Mouse (Mus musculus): ENCODE measurements around the gene Golm1.

Gene Golm1

GRCm38 (mm10) chr13:59647484-59647883, 28.1 kb downstream of the Golm1 start:
- no peak for ATAC-seq (ENCODE audit: low TSS enrichment)

GRCm38 (mm10) chr13:59646674-59647244, 28.9 kb downstream of the Golm1 start:
- peak; percentile 55; the same call in 1 of the 2 replicates for ATAC-seq (ENCODE audit: low TSS enrichment)

DNA sequence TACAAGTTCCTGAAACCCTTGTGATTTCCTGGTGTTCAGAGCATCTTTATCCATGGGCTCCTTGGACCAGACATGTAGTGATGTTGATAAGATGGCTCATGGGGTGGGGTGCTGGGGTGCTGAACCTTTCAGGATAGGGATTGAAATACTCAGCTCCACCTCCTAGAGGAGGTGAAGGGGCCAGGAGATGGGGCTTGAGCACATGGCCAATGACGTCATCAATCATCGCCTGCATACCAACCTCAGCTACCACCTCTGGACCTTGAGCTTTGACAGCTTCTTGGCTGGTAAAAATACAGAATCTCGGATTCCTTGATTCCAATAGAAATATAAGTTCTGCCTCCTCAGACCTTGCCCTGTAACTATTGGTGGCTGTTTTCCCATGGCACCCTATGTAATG, 30.1 kb downstream of the Golm1 start:
- ATAC-seq (ENCODE audit: low TSS enrichment) = no peak

DNA sequence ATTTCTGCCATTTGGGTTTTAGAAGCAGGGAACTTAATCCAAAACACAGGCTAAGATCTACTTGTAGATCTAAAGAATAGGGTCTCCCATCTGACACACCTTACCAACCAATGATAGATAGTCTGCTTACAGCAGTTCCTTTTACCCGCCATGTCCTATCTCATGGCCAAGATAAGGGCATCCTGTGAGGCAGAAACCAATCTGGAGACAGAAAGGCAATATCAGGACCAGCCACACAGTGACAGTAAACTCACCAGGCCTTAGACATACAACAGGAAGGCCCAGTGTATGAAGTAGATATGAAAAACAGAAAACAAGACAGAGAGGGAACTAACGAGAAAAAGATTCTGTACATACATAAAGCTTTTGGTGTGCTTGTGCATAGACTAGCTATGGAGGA, 32.8 kb downstream of the Golm1 start:
- no peak for ATAC-seq (ENCODE audit: low TSS enrichment)

- ATAC-seq (ENCODE audit: low TSS enrichment) = no peak
Measured at GRCm38 (mm10) chr13:59640178-59640440, 35.5 kb downstream of the Golm1 start.

GRCm38 (mm10) chr13:59639368-59640177, 36.0 kb downstream of the Golm1 start:
- ATAC-seq (ENCODE audit: low TSS enrichment) = peak; percentile 28; the same call in 1 of the 2 replicates

DNA sequence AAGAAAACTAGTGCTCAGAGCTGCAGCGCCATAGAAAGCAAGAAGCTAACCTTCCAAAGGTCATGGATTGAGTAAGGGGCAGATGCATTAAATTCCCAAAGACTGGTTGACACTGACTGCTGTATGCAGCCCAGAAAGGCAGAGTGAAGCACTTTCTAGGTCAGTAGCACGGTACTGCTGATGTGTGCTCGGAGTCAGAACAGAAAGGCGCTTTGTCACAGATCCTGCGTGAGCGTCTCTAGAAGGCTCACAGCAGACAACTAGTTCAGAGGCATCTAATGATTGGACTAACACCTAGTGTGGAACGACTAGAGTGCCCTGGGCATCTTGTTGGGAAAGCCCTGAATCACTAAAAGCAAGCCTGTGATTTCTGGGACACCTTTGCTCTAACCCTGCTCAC, 37.8 kb downstream of the Golm1 start:
- ATAC-seq (ENCODE audit: low TSS enrichment) = peak; percentile 55; the same call in 1 of the 2 replicates

GRCm38 (mm10) chr13:59634637-59635036, 41.0 kb downstream of the Golm1 start:
- ATAC-seq (ENCODE audit: low TSS enrichment) = no peak

GRCm38 (mm10) chr13:59626739-59627138, 48.9 kb downstream of the Golm1 start:
- no peak for ATAC-seq (ENCODE audit: low TSS enrichment)

- no peak for ATAC-seq (ENCODE audit: low TSS enrichment)
Measured at GRCm38 (mm10) chr13:59624903-59625302, 50.7 kb downstream of the Golm1 start.

- ATAC-seq (ENCODE audit: low TSS enrichment) = no peak
Measured at GRCm38 (mm10) chr13:59624389-59624788, 51.2 kb downstream of the Golm1 start.

DNA sequence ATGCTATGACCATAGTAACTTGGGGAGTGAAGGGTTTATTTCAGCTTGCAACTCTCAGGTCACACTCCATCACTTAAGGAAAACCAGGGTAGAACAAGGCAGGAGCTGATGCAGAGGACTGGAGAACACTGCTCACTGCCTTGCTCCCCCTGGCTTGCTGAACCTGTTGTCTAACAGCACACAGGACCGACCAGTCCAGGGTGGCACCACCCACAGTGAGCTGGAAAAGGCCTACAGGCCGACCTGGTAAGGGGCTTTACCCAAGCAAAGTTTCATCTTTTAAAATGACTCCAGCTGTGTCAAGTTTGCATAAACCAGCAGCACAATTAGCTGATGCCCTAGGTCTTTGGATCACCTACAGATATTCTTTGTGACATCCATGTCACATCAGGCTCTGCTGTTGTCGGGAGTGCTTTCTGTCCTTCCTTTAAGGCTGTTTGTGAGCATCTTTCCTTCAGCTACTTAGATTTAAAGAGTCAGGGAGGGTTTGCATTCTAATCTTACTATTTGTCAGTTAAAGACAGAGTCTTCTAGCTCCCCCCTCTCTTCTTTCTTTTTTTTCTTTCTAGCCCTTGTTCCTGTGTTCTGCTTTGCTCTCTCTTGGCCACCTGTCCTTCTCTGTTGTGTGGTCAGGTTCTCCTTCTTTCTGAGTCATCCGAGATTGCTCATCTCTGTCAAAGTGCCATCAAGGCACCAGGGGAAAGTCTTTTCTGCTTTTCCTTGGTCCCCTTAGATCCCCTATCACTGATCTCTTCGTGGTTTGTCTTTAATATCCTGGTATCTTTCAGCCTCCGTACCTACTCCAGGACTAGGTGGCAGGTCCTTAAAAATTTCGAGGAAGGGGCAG, 53.7 kb downstream of the Golm1 start:
- ATAC-seq (ENCODE audit: low TSS enrichment) = no peak

- ATAC-seq (ENCODE audit: low TSS enrichment) = no peak
Measured at GRCm38 (mm10) chr13:59618463-59618862, 57.1 kb downstream of the Golm1 start.

- ATAC-seq (ENCODE audit: low TSS enrichment) = no peak
Measured at GRCm38 (mm10) chr13:59615554-59615953, 60.1 kb downstream of the Golm1 start.

DNA sequence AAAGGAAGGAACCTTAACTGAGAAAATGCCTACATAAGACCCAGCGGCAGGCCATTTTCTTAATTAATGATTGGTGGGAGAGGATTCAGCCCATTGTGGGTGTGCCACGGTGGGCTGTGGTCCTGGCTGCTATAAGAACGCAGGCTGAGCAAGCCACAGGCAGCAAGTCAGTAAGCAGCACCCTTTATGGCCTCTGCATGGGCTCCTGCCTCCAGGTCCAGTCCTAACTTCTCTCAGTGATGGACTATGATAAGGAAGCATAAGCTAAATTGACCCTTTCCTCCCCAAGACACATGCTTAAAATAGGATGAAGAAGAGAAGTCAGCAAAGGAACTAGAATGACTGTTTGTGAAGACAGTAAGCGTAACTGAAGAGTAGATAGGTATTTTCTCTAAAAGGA, 60.5 kb downstream of the Golm1 start:
- no peak for ATAC-seq (ENCODE audit: low TSS enrichment)

DNA sequence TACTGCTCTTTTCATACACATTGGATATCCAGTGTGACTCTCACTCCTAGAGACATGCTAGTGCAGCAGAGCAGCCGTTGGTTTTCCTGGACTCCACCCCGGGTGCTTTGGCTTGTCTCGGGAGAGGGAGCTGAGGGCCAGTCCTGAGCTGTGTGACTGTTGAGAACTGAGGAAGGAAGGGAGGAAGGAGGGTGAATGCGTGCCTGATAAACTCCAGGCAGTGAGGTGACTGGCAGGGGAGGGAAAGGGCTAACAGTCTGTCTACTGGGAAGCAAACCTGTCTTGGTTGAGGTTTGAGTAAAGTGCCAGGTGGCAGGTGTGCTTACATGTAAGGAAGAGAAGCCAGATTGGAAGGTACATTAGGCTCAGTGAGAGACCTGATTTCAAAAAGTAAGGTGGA, 61.7 kb downstream of the Golm1 start:
- ATAC-seq (ENCODE audit: low TSS enrichment) = no peak

DNA sequence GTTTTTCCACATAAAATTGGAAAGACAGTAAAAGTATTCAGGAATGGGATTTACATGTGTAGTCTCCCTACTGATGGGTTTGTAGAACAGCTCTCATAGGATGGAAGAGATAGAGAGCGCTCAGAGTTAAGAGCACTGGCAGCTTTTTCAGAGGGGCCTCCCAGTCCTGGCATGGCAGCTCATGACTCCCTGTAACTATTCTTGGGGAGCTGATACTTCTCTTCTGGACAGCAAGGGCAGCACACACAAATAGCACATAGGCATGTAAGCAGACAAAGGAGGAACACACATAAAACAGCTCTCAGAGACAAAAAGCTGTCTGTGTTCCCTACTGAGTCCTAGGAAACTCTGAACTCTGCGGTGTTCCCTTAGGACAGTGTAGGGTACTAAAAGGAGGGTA, 65.2 kb downstream of the Golm1 start:
- no peak for ATAC-seq (ENCODE audit: low TSS enrichment)

GRCm38 (mm10) chr13:59609885-59610284, 65.7 kb downstream of the Golm1 start:
- ATAC-seq (ENCODE audit: low TSS enrichment) = no peak

DNA sequence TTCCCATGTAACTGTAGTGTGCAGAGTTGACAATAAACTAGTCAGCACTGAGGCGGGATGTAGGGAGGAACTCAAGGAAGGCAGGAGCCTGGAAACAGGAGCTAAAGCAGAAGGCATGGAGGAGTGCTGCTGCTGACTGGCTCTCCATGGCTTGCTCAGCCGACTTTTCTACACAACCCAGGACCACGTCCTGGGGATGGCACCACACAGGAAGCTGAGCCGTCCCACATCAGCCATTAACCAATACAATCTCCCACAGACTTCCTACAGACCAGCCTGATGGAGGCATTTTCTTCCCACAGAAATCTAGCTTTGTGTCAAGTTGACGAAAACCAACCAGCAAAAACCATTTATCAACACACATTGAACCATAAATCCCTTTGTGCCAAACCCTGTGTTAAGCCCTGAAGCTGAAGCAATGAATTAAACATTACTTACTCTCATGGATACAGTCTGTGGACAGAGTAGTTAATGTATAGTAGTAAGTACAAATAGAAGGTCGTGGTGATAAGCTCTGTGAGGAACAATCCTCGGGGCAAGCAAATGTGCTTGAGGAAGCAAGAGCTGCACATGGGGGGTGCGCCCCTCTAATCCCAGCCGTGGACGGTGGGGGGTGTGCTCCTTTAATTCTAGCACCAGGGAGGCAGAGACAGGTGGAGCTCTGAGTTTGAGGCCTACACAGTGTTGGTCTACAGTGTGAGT, 70.2 kb downstream of the Golm1 start:
- no peak for ATAC-seq (ENCODE audit: low TSS enrichment)

GRCm38 (mm10) chr13:59604511-59604910, 71.1 kb downstream of the Golm1 start:
- ATAC-seq (ENCODE audit: low TSS enrichment) = no peak

DNA sequence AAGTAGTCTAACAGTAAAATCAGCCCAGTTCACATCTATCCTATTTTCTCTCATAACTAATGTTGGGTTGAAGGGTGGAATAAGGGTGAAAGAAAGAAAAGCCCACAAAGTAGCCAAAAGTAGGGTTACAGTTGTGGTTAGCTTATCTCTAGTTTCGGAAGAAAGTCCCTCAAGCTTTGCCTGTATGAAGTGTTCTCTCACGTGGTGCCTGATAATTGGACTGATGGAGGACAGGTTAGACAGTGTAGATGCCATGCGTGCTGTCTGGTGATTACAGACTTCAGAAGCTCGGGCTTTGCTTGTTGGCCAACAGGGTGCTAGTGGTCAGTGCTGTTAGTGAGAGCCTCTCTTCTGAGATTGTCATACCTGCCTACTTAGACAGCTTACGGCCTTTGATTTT, 72.5 kb downstream of the Golm1 start:
- ATAC-seq (ENCODE audit: low TSS enrichment) = no peak

DNA sequence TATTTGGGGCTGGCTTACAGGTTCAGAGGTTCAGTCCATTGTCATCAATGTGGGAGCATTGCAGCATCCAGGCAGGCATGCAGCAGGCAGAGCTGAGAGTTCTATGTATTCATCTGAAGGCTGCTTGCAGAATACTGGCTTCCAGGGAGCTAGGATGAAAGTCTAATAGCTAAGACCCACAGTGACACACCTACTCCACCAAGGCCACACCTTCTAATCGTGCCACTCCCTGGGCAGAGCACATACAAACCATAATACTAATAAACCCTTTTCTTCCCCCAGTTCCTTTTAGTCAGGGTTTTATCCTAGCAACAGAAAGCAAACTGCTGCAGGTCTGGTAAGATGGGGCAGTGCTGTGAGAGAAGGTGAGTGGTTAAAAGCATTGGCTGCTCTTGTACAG, 83.0 kb downstream of the Golm1 start:
- ATAC-seq (ENCODE audit: low TSS enrichment) = no peak
